Mouse (Mus musculus) CH12.LX (cell line): Measurements from ENCODE around the gene Hdac1. TPM values are rescaled to one million over a fixed set of nuclear protein-coding genes. Genes with fewer than 3 reads are reported as not detected.

ENCODE experiments used
- DNase-seq: peaks from one replicate; pipeline ENCODE4 v3.0.0-alpha.2; 2013; ENCODE audit errors: extremely low read depth
- H3K27ac ChIP-seq: 2 replicates; pipeline ENCODE4 v1.5.1; 2012; ENCODE audit warnings: low read depth, mild to moderate bottlenecking, control low read depth, moderate library complexity; ENCODE audit not compliant: insufficient read depth
- H3K27me3 ChIP-seq: replicated peaks from 2 replicates; pipeline ENCODE3; 2012; ENCODE audit warnings: inconsistent platforms
- H3K36me3 ChIP-seq, 2 experiments: replicated peaks in 1 of 2; 2 replicates each; pipeline versions ENCODE3 to v1.6.1; 2012; ENCODE audit warnings: inconsistent platforms in 1 of 2, low read length in 1 of 2, mild to moderate bottlenecking in 1 of 2, mixed read lengths in 1 of 2, moderate library complexity in 1 of 2; ENCODE audit not compliant: control insufficient read depth in 1 of 2, insufficient read depth in 1 of 2
- H3K4me1 ChIP-seq, 2 experiments: 2 replicates each; pipeline ENCODE4 v1.6.1; 2012; ENCODE audit warnings: inconsistent platforms in 1 of 2, moderate library complexity in 1 of 2; ENCODE audit not compliant: insufficient read depth in 2 of 2, control insufficient read depth in 1 of 2
- H3K4me2 ChIP-seq: 2 replicates; pipeline ENCODE4 v1.6.1; 2012; ENCODE audit warnings: low read depth, mild to moderate bottlenecking, control low read depth; ENCODE audit not compliant: poor library complexity, insufficient read depth, severe bottlenecking
- H3K4me3 ChIP-seq, 3 experiments: fragments of 150-350 bp in 1 of 3; sonication (generic) in 1 of 3; replicated peaks in 1 of 3; 2 replicates each; pipeline versions ENCODE3 to v1.5.1; 2011 to 2012; ENCODE audit warnings: low read depth in 2 of 3, low read length in 2 of 3, mild to moderate bottlenecking in 2 of 3, moderate library complexity in 2 of 3, control low read depth in 1 of 3, improper control_type of control experiment in 1 of 3, inconsistent platforms in 1 of 3, mixed read lengths in 1 of 3; ENCODE audit not compliant: poor library complexity in 1 of 3
- H3K79me2 ChIP-seq: replicated peaks from 2 replicates; pipeline ENCODE4 v1.6.1; 2012; ENCODE audit warnings: mild to moderate bottlenecking, moderate library complexity; ENCODE audit not compliant: control insufficient read depth, poor library complexity, insufficient read depth, severe bottlenecking; ENCODE audit errors: extremely low read depth
- H3K9ac ChIP-seq: 2 replicates; pipeline ENCODE4 v1.6.1; 2012; ENCODE audit warnings: low read depth, mild to moderate bottlenecking, control low read depth, moderate library complexity; ENCODE audit not compliant: insufficient read depth
- H3K9me3 ChIP-seq: replicated peaks from 2 replicates; pipeline ENCODE3; 2012; ENCODE audit warnings: low read length, inconsistent platforms, mixed read lengths
- CHD1 ChIP-seq: IDR thresholded peaks from 2 replicates; pipeline ENCODE4 v1.6.1; 2012; ENCODE audit warnings: low read depth, low read length, improper control_type of control experiment, inconsistent platforms
- CHD2 ChIP-seq: IDR thresholded peaks from 2 replicates; pipeline ENCODE4 v1.6.1; 2011; ENCODE audit warnings: low read length, improper control_type of control experiment
- ELF1 ChIP-seq: IDR thresholded peaks from 2 replicates; pipeline ENCODE4 v1.6.1; 2014; ENCODE audit warnings: low read depth, mild to moderate bottlenecking, inconsistent platforms, low read length, improper control_type of control experiment
- EP300 ChIP-seq: IDR thresholded peaks from 2 replicates; pipeline ENCODE4 v1.6.1; 2011; ENCODE audit warnings: low read length, improper control_type of control experiment
- GABPA ChIP-seq: IDR thresholded peaks from 2 replicates; pipeline ENCODE4 v1.6.1; 2012; ENCODE audit warnings: low read depth, low read length, improper control_type of control experiment, inconsistent platforms; ENCODE audit not compliant: insufficient replicate concordance
- HCFC1 ChIP-seq: IDR thresholded peaks from 2 replicates; pipeline ENCODE4 v1.6.1; 2012; ENCODE audit warnings: low read depth, mild to moderate bottlenecking, inconsistent platforms, low read length, improper control_type of control experiment
- IRF4 ChIP-seq: IDR thresholded peaks from 2 replicates; pipeline ENCODE4 v1.6.1; 2014; ENCODE audit warnings: low read depth, mild to moderate bottlenecking, inconsistent platforms, low read length, improper control_type of control experiment
- JUN ChIP-seq: IDR thresholded peaks from 2 replicates; pipeline ENCODE4 v1.6.1; 2011; ENCODE audit warnings: low read depth, mild to moderate bottlenecking, low read length, improper control_type of control experiment, moderate library complexity; ENCODE audit not compliant: insufficient read depth
- KAT2A ChIP-seq: IDR thresholded peaks from 2 replicates; pipeline ENCODE4 v1.6.1; 2012; ENCODE audit warnings: low read length, improper control_type of control experiment, inconsistent platforms; ENCODE audit not compliant: insufficient replicate concordance
- MAFK ChIP-seq: IDR thresholded peaks from 2 replicates; pipeline ENCODE4 v1.6.1; 2011; ENCODE audit warnings: low read length, improper control_type of control experiment; ENCODE audit not compliant: insufficient replicate concordance
- MAZ ChIP-seq: IDR thresholded peaks from 2 replicates; pipeline ENCODE4 v1.6.1; 2012; ENCODE audit warnings: low read depth, mild to moderate bottlenecking, inconsistent platforms, low read length, improper control_type of control experiment, moderate library complexity
- MEF2A ChIP-seq: IDR thresholded peaks from 2 replicates; pipeline ENCODE4 v1.6.1; 2014; ENCODE audit warnings: low read depth, mild to moderate bottlenecking, inconsistent platforms, low read length, improper control_type of control experiment, borderline replicate concordance
- MXI1 ChIP-seq: IDR thresholded peaks from 2 replicates; pipeline ENCODE4 v1.6.1; 2011; ENCODE audit warnings: mild to moderate bottlenecking, low read depth, low read length, improper control_type of control experiment
- NELFE ChIP-seq: IDR thresholded peaks from 2 replicates; pipeline ENCODE4 v1.6.1; 2011; ENCODE audit warnings: low read depth, low read length, improper control_type of control experiment
- NRF1 ChIP-seq: IDR thresholded peaks from 2 replicates; pipeline ENCODE4 v1.6.1; 2014; ENCODE audit warnings: low read depth, mild to moderate bottlenecking, inconsistent platforms, low read length, improper control_type of control experiment, moderate library complexity
- POLR2AphosphoS2 ChIP-seq: IDR thresholded peaks from 2 replicates; pipeline ENCODE4 v1.6.1; 2011; ENCODE audit warnings: low read depth, low read length, improper control_type of control experiment
- RAD21 ChIP-seq: IDR thresholded peaks from 2 replicates; pipeline ENCODE4 v1.6.1; 2011; ENCODE audit warnings: low read depth, mild to moderate bottlenecking, low read length, improper control_type of control experiment, moderate library complexity
- RCOR1 ChIP-seq: conservative IDR thresholded peaks from 2 replicates; pipeline ENCODE4 v1.6.1; 2012; ENCODE audit warnings: low read depth, mild to moderate bottlenecking, inconsistent platforms, low read length, improper control_type of control experiment
- TBP ChIP-seq: conservative IDR thresholded peaks from 2 replicates; pipeline ENCODE4 v1.6.1; 2011; ENCODE audit warnings: low read depth, low read length, improper control_type of control experiment
- TCF12 ChIP-seq: IDR thresholded peaks from 2 replicates; pipeline ENCODE4 v1.6.1; 2014; ENCODE audit warnings: low read depth, mild to moderate bottlenecking, inconsistent platforms, low read length, improper control_type of control experiment
- UBTF ChIP-seq: IDR thresholded peaks from 2 replicates; pipeline ENCODE4 v1.6.1; 2012; ENCODE audit warnings: low read depth, mild to moderate bottlenecking, inconsistent platforms, low read length, improper control_type of control experiment, moderate library complexity
- USF2 ChIP-seq: conservative IDR thresholded peaks from 2 replicates; pipeline ENCODE4 v1.6.1; 2011; ENCODE audit warnings: low read depth, low read length, improper control_type of control experiment
- ZC3H11A ChIP-seq: IDR thresholded peaks from 2 replicates; pipeline ENCODE4 v1.6.1; 2012; ENCODE audit warnings: low read depth, mild to moderate bottlenecking, inconsistent platforms, low read length, improper control_type of control experiment
- ZMIZ1 ChIP-seq: IDR thresholded peaks from 2 replicates; pipeline ENCODE4 v1.6.1; 2012; ENCODE audit warnings: low read depth, mild to moderate bottlenecking, inconsistent platforms, low read length, improper control_type of control experiment
- ZNF384 ChIP-seq: IDR thresholded peaks from 2 replicates; pipeline ENCODE4 v1.6.1; 2012; ENCODE audit warnings: low read depth, low read length, improper control_type of control experiment, inconsistent platforms
- dilution Hi-C: fragments of 300-500 bp; cut with MboI; formaldehyde crosslinking; loops from 2 replicates; pipeline ENCODE4 v1.14.3; 2020; ENCODE audit warnings: low sequenced_read_pairs; ENCODE audit not compliant: extremely low pct_unique_long_range_greater_than_20kb, extremely low pct_ligation_motif_present
- in situ Hi-C: fragments of 300-500 bp; cut with MboI; formaldehyde crosslinking; loops from 3 replicates; pipeline ENCODE4 v1.14.3; 2019; ENCODE audit warnings: low sequenced_read_pairs, low pct_ligation_motif_present, low pct_unique_long_range_greater_than_20kb, mixed read lengths
- polyA plus RNA-seq: library from polyadenylated mRNA; unstranded; fragments of >175 nt; gene quantifications from 2 replicates; pipeline ENCODE4 v1.2.1, GENCODE M21; 2012; ENCODE audit warnings: low read depth; ENCODE audit not compliant: insufficient read length
- total RNA-seq, 2 experiments: library from RNA; depleted of rRNA; stranded (reverse); fragments of 300-350 nt in 1 of 2; fragments of >200 nt in 1 of 2; gene quantifications; 2 replicates each; pipeline ENCODE4 v1.2.3; 2012 to 2014

The Hdac1 gene
- total and polyA plus RNA-seq, 3 experiments: 71.7 to 231 (median 106) TPM

- H3K36me3 ChIP-seq: peaks cover 20 to 45% of the 10 kb centered on the region in 2 experiments
- H3K27ac ChIP-seq: no peak within 1 kb of the TSS
- H3K27me3 ChIP-seq: no peaks in the 10 kb centered on the region
- no peak within 1 kb of the TSS for H3K9ac ChIP-seq
- no peak for DNase-seq
- no peaks in the 10 kb centered on the region for H3K79me2 ChIP-seq
- in situ Hi-C loops: no loop called here
- no peak within 1 kb of the TSS for H3K4me3 ChIP-seq
- H3K9me3 ChIP-seq: no peaks in the 10 kb centered on the region
- TF ChIP-seq MXI1 (no peak), ELF1 (no peak), RAD21 (no peak), UBTF (no peak)
- H3K4me2 ChIP-seq: no peak within 1 kb of the TSS
- dilution Hi-C loops: no loop called here
- peaks cover 3 to 13% of the 10 kb centered on the region in 2 experiments for H3K4me1 ChIP-seq
These were observed 51.3 kb downstream of the Hdac1 start, which contains the start of the genes Tssk3 and Fam229a for GRCm38 (mm10) chr4:129490972-129491880. Gene Tssk3 (minus strand): TSS chr4:129491022. Gene Fam229a (plus strand): TSS chr4:129491190.

GRCm38 (mm10) chr4:129481090-129481489 is 61.4 kb downstream of the Hdac1 start:
- peaks cover 58 to 85% of the 10 kb centered on the region in 2 experiments for H3K36me3 ChIP-seq
- in situ Hi-C loops: no loop called here

GRCm38 (mm10) chr4:129479863-129480262 is 62.6 kb downstream of the Hdac1 start:
- Histone ChIP-seq H3K4me1 (no peaks in the 10 kb centered on the region), H3K9me3 (no peaks in the 10 kb centered on the region), H3K9ac (no peak overlapping the region), H3K4me3 (no peak overlapping the region), H3K36me3 (peaks cover 56 to 82% of the 10 kb centered on the region in 2 experiments), H3K27ac (no peak overlapping the region), H3K27me3 (no peaks in the 10 kb centered on the region), H3K4me2 (no peak overlapping the region), H3K79me2 (no peaks in the 10 kb centered on the region)
- no peak for TF ChIP-seq KAT2A
- TF ChIP-seq ELF1: no peak
- TF ChIP-seq NELFE: no peak
- TF ChIP-seq MEF2A: no peak
- no peak for TF ChIP-seq USF2
- TF ChIP-seq JUN: no peak
- no peak for TF ChIP-seq ZNF384
- TF ChIP-seq MAZ: no peak
- TF ChIP-seq IRF4: no peak
- TF ChIP-seq CHD2: no peak
- no peak for TF ChIP-seq RCOR1
- TF ChIP-seq ZC3H11A: no peak
- no peak for TF ChIP-seq EP300
- TF ChIP-seq POLR2AphosphoS2: no peak
- no peak for TF ChIP-seq NRF1
- no peak for TF ChIP-seq MAFK
- TF ChIP-seq UBTF: no peak
- in situ Hi-C loops (no loop called here), dilution Hi-C loops (no loop called here)
- DNase-seq: no peak

More at GRCm38 (mm10) chr4:129481090-129481489, 61.4 kb downstream of the Hdac1 start:
- Histone ChIP-seq H3K9me3 (no peaks in the 10 kb centered on the region), H3K4me1 (no peaks in the 10 kb centered on the region), H3K27ac (no peak overlapping the region), H3K4me2 (no peak overlapping the region)
- TF ChIP-seq ZMIZ1 (no peak), CHD1 (no peak), GABPA (no peak), HCFC1 (no peak), POLR2AphosphoS2 (no peak), NELFE (no peak), ZC3H11A (no peak), MAFK (no peak), NRF1 (no peak), JUN (no peak), TBP (no peak), TCF12 (no peak)
- TF ChIP-seq, all 38 proteins: peak for 0
- dilution Hi-C loops: no loop called here
- no peak overlapping the region for H3K4me3 ChIP-seq
- DNase-seq: no peak
- no peak overlapping the region for H3K9ac ChIP-seq
- H3K79me2 ChIP-seq: no peaks in the 10 kb centered on the region
- no peaks in the 10 kb centered on the region for H3K27me3 ChIP-seq
